Mouse (Mus musculus): Measurements from ENCODE around the gene Notch2.

DNA sequence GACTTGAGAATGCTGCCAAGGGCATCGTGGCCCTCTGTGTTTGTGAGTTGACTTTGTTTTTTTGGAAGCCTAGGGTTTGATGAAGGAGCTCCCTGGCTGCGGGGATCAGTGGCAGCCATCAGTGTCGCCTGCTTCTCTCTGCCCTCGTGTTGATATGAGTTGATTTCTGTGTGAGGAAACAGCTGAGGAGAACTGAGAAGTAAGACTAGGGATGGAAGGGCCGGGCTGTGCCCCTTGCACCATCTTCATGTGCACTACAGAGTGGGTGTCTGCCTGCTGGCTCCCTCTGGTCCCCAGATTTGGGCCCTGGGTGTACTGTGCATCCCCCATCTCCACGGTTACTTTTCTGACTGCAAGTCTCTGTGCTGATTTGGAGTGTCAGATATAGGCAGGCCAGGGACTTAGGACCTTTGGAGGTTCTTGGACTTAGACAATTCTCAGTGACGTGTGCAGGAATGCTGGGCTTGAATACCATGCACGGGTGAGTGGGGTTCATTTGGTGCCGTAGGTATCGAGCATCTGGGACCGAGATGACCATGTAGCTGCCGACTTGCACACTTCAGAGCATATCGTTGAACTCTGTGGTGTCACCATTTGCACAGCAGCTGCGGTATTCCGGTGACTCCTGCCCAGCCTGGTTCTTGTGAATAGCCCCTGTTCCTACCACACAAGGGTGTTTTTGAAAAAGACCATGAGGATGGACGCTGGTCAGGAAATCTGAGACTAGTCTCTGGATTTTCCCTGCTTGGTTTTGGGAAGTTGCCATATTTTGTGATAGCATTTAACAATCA lies 26.5 kb downstream of the Notch2 start:
- no peak for TF ChIP-seq TBP (conservative IDR thresholded peaks at IDR 0.05; ENCODE audit: low read depth, low read length)
- no peak for TF ChIP-seq CTCF (conservative IDR thresholded peaks at IDR 0.05 in 1 of 2, IDR thresholded peaks at IDR 0.05 in 1 of 2; ENCODE audit: low read depth in 2 of 2, low read length in 2 of 2)
- no peak for TF ChIP-seq SMC3 (IDR thresholded peaks at IDR 0.05; ENCODE audit: low read depth, low read length)
- no peak for TF ChIP-seq JUN (IDR thresholded peaks at IDR 0.05; ENCODE audit: insufficient read depth, low read depth, low read length)
- TF ChIP-seq MYC (IDR thresholded peaks at IDR 0.05; ENCODE audit: low read depth, low read length): no peak
- TF ChIP-seq POLR2A (IDR thresholded peaks at IDR 0.05; ENCODE audit: low read depth, low read length): no peak
- TF ChIP-seq MAX (IDR thresholded peaks at IDR 0.05; ENCODE audit: low read length): no peak
- no peak for TF ChIP-seq CHD2 (IDR thresholded peaks at IDR 0.05; ENCODE audit: low read length)
- TF ChIP-seq EP300 (IDR thresholded peaks at IDR 0.05; ENCODE audit: low read length): no peak
- TF ChIP-seq HCFC1 (IDR thresholded peaks at IDR 0.05; ENCODE audit: low read depth, low read length): no peak
- no peak for TF ChIP-seq NRF1 (IDR thresholded peaks at IDR 0.05; ENCODE audit: low read depth, low read length)

All from CH12.LX (cell line).